Mouse (Mus musculus) lung, adult 2 months (tissue): ENCODE measurements around the gene Dab1. TPM values are rescaled to one million over a fixed set of nuclear protein-coding genes. Genes with fewer than 3 reads are reported as not detected.

Source experiments
- DNase-seq: peaks from one replicate; pipeline ENCODE4 v3.0.0; 2022
- H3K4me1 ChIP-seq: fragments of 200-500 bp; 2 replicates; pipeline ENCODE4 v1.6.1; 2011; ENCODE audit warnings: low read length; ENCODE audit not compliant: control insufficient read depth, insufficient read depth
- H3K4me3 ChIP-seq: fragments of 200-500 bp; replicated peaks from 2 replicates; pipeline ENCODE3; 2011; ENCODE audit warnings: low read depth, mild to moderate bottlenecking, control low read depth, low read length; ENCODE audit errors: extremely low read depth
- CTCF ChIP-seq: fragments of 200-500 bp; IDR thresholded peaks from 2 replicates; pipeline ENCODE4 v1.5.1; 2011; ENCODE audit warnings: mild to moderate bottlenecking, low read length, control low read depth; ENCODE audit not compliant: insufficient read depth
- POLR2A ChIP-seq: fragments of 200-500 bp; IDR thresholded peaks from 2 replicates; pipeline ENCODE4 v1.6.1; 2011; ENCODE audit warnings: low read depth, mild to moderate bottlenecking, control low read depth, low read length, borderline replicate concordance; ENCODE audit errors: extremely low read depth
- whole genome bisulfite sequencing: fragments of 180-500 bp; shearing (Covaris S2); methylation state at CpG from one replicate; pipeline ENCODE4 v1.1.7; 2018; 5-methylcytosine and 5-hydroxymethylcytosine counted together
- polyA plus RNA-seq: library from polyadenylated mRNA; depleted of rRNA; stranded (reverse); fragments of >200 nt; gene quantifications from 2 replicates; pipeline ENCODE4 v1.2.3, GENCODE M21; 2012

The Dab1 gene
- polyA plus RNA-seq, 1 experiment = 0.28 TPM

GRCm38 (mm10) chr4:104579946-104580544, 960.9 kb downstream of the Dab1 start:
- DNase-seq = no peak
- 70% methylated on average over 5 of the region's 5 CpGs for WGBS
- Histone ChIP-seq H3K4me1 (no peaks in the 10 kb centered on the region), H3K4me3 (no peak overlapping the region)
- TF ChIP-seq CTCF = no peak
- no peak for TF ChIP-seq POLR2A

GRCm38 (mm10) chr4:104582726-104583125, 963.6 kb downstream of the Dab1 start:
- 45% methylated on average over 5 of the region's 5 CpGs for WGBS
- TF ChIP-seq POLR2A (no peak), CTCF (no peak)
- Histone ChIP-seq H3K4me1 (no peaks in the 10 kb centered on the region), H3K4me3 (no peak overlapping the region)
- DNase-seq = no peak

- WGBS = 46% methylated on average over 2 of the region's 2 CpGs
- no peak for DNase-seq
- TF ChIP-seq CTCF = no peak
- no peak for TF ChIP-seq POLR2A
- Histone ChIP-seq H3K4me1 (no peaks in the 10 kb centered on the region), H3K4me3 (no peak overlapping the region)
Observed at GRCm38 (mm10) chr4:104587826-104588225, 968.7 kb downstream of the Dab1 start.

DNA sequence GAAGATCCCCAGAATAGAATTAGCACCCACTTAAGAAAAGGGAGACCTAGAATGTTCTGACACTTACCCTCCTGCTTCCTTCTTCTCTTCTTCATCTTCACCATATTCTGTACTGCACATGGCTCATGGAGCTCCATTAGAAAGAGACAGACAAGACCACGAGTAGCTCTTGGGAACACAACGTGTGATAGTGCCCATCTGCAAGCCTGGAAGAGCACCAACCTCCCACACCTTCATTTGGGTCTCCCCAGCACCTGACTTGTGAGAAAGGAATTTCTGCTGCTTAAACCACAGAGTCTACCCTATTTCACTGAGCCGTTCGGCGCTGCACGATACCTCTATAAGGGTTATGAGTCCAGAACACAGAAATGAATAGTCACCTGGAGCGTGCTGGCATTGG, 977.8 kb downstream of the Dab1 start:
- TF ChIP-seq POLR2A (no peak), CTCF (no peak)
- H3K4me1 ChIP-seq = no peaks in the 10 kb centered on the region; the same call in 1 of the 2 replicates
- no peak for DNase-seq
- no peak overlapping the region for H3K4me3 ChIP-seq
- WGBS = 88% methylated on average over 7 of the region's 7 CpGs

DNA sequence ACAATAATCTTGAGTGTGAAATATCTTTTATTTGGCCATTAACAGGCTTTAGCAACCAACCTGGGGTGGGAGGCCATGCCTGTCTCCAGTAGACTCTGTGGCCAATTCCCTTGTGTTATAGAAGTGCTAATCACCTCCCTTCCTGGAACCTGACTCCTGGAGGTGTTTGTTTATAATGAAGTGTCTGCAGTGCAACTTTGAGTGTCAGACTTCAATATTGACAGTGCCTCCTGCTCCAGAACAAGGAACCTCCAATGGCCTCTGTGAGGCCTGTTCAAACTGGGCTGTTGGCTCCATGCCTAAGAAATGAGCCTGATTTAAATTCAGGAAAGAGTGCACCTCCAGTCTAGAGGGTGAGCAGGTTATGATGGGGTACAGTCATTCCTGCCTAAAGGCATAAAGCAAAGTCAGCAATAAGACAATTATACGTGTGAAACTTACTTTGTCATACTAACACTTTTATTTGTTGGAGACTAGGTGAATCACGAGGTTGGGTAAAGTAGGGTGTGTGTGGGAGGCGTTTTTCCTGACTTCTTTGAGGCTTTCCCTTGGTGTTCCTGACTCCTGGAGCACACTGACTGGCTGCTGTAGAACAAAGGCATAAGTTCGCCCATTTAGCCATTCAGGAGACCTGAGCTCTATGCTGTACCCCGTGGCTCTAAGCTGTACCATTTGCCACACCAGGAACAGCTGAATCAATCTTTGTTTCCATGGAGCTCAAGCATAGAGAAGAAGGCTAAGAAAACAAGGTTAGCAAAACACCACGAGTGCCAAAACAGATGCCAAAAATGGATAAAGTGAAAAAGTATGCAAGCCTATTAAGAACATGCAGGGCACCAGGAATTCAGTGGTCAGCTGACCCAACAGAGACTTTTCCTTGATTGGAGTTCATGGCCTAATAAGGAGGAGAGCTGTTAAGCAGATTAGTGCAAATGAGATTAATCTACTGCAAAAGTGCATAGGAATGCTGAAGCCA, 978.6 kb downstream of the Dab1 start:
- WGBS = 60% methylated on average over 6 of the region's 6 CpGs
- no peaks in the 10 kb centered on the region; the same call in 1 of the 2 replicates for H3K4me1 ChIP-seq
- TF ChIP-seq POLR2A (no peak), CTCF (no peak)
- DNase-seq = peak; percentile 15
- H3K4me3 ChIP-seq = no peak overlapping the region

GRCm38 (mm10) chr4:104602804-104603203, 983.6 kb downstream of the Dab1 start:
- TF ChIP-seq POLR2A (no peak), CTCF (no peak)
- Histone ChIP-seq H3K4me1 (no peaks in the 10 kb centered on the region), H3K4me3 (no peak overlapping the region)
- 47% methylated on average over 8 of the region's 8 CpGs for WGBS
- no peak for DNase-seq

- WGBS = 93% methylated on average over 2 of the region's 2 CpGs
- no peak for TF ChIP-seq POLR2A
- no peak for TF ChIP-seq CTCF
- no peak for DNase-seq
- Histone ChIP-seq H3K4me1 (no peaks in the 10 kb centered on the region), H3K4me3 (no peak overlapping the region)
Observed at GRCm38 (mm10) chr4:104604298-104604697, 985.1 kb downstream of the Dab1 start.

GRCm38 (mm10) chr4:104606881-104607280, 987.7 kb downstream of the Dab1 start:
- no peaks in the 10 kb centered on the region for H3K4me1 ChIP-seq
- TF ChIP-seq POLR2A (no peak), CTCF (no peak)
- no peak for DNase-seq
- no peak overlapping the region for H3K4me3 ChIP-seq
- 84% methylated on average over 8 of the region's 8 CpGs for WGBS

DNA sequence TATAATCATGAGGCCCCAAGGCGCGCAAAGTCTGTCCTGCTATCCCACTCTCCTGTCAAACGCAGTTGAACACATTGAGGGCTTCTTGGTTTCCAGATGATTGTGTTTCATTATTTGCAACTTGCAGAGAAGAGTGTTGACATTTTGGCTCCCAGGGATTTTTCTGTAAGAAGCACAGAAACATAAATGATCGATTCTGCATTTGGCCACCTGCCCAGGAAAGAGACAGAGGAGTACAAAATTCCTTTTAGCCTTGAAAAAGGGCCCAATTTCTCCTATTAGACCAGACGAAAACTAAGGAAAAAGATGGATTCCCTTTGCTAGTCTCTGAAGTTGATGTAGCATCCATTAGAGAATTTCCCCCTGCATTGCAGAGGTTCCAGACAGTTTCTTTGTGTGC, 988.5 kb downstream of the Dab1 start:
- Histone ChIP-seq H3K4me1 (no peaks in the 10 kb centered on the region), H3K4me3 (no peak overlapping the region)
- WGBS = 65% methylated on average over 5 of the region's 5 CpGs
- no peak for DNase-seq
- TF ChIP-seq POLR2A (no peak), CTCF (no peak)
